Mouse (Mus musculus) small intestine, adult 2 months (tissue): ENCODE results near the gene Urb2.

Experiments used
- CTCF ChIP-seq: fragments of 200-500 bp; IDR thresholded peaks from 2 replicates; pipeline ENCODE4 v1.5.1; 2012; ENCODE audit warnings: low read depth, mild to moderate bottlenecking, control low read depth, inconsistent platforms, low read length, moderate library complexity, mixed read lengths; ENCODE audit not compliant: insufficient replicate concordance, insufficient read length; ENCODE audit errors: extremely low read depth
- POLR2A ChIP-seq: fragments of 200-500 bp; IDR thresholded peaks from 2 replicates; pipeline ENCODE4 v1.6.1; 2012; ENCODE audit warnings: low read depth, mild to moderate bottlenecking, control low read depth, inconsistent platforms, low read length, moderate library complexity

DNA sequence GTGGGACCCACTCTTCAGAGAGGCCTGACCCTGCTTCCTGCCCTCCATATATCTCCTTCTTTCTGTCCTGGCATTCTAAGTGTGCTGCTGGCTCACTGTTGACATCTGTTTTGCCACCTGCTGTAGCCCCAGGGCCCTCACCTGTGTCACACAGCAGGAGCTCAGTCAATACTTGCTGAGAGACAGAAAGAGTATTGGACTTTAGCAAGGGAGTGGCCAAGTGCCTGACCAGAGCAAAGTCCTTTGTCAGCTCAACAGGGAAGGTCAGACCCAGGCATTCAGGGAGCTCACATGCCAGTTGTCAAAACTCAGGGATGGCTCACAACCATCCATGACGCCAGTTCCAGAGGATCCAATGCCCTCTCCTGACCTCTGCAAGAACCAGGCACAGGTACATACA lies 47.8 kb upstream of the Urb2 start:
- TF ChIP-seq CTCF (no peak), POLR2A (no peak)
